Mouse (Mus musculus): ENCODE results near the gene R3hdml. TPM values are rescaled to one million over a fixed set of nuclear protein-coding genes. Genes with fewer than 3 reads are reported as not detected.

The R3hdml gene
- polyA plus RNA-seq, 1 experiment from 2014 or later, result not detected

- Histone ChIP-seq H3K4me3 (ENCODE audit: low read depth, low read length) (no peak overlapping the region), H3K27me3 (ENCODE audit: control insufficient read depth, insufficient read depth, low read length) (no peaks in the 10 kb centered on the region), H3K36me3 (ENCODE audit: control insufficient read depth, insufficient read depth, low read length) (peaks cover 12% of the 10 kb centered on the region; the same call in 1 of the 2 replicates), H3K27ac (ENCODE audit: low read length) (no peak overlapping the region), H3K4me2 (replicated peaks; ENCODE audit: low read depth, low read length) (no peak overlapping the region), H3K4me1 (ENCODE audit: control insufficient read depth, insufficient read depth, low read length) (no peaks in the 10 kb centered on the region), H3K9ac (replicated peaks; ENCODE audit: low read depth, low read length) (no peak overlapping the region), H3K9me3 (ENCODE audit: control insufficient read depth, low read depth, low read length) (no peaks in the 10 kb centered on the region)
- 51% methylated on average over 6 of the region's 6 CpGs for WGBS
- no peak for ATAC-seq (ENCODE audit: insufficient number of reproducible peaks, insufficient read depth, low FRiP score, low read depth)
These were observed 27.6 kb upstream of the R3hdml start for GRCm38 (mm10) chr2:163464562-163464961.

GRCm38 (mm10) chr2:163466771-163467170 lies 25.3 kb upstream of the R3hdml start:
- no peak overlapping the region for H3K9ac ChIP-seq (replicated peaks; ENCODE audit: low read depth, low read length)
- H3K4me1 ChIP-seq (ENCODE audit: control insufficient read depth, insufficient read depth, low read length), result no peaks in the 10 kb centered on the region
- no peak overlapping the region for H3K4me3 ChIP-seq (ENCODE audit: low read depth, low read length)
- 51% methylated on average over 8 of the region's 8 CpGs for WGBS
- H3K4me2 ChIP-seq (replicated peaks; ENCODE audit: low read depth, low read length), result no peak overlapping the region
- peaks cover 12% of the 10 kb centered on the region; the same call in 1 of the 2 replicates for H3K36me3 ChIP-seq (ENCODE audit: control insufficient read depth, insufficient read depth, low read length)
- no peaks in the 10 kb centered on the region for H3K27me3 ChIP-seq (ENCODE audit: control insufficient read depth, insufficient read depth, low read length)
- ATAC-seq (ENCODE audit: insufficient number of reproducible peaks, insufficient read depth, low FRiP score, low read depth), result peak; percentile 68
- no peak overlapping the region for H3K27ac ChIP-seq (ENCODE audit: low read length)
- no peaks in the 10 kb centered on the region for H3K9me3 ChIP-seq (ENCODE audit: control insufficient read depth, low read depth, low read length)

- H3K4me2 ChIP-seq (replicated peaks; ENCODE audit: low read depth, low read length), result no peak overlapping the region
- no peak overlapping the region for H3K4me3 ChIP-seq (ENCODE audit: low read depth, low read length)
- H3K27me3 ChIP-seq (ENCODE audit: control insufficient read depth, insufficient read depth, low read length), result no peaks in the 10 kb centered on the region
- no peaks in the 10 kb centered on the region for H3K4me1 ChIP-seq (ENCODE audit: control insufficient read depth, insufficient read depth, low read length)
- no peaks in the 10 kb centered on the region for H3K9me3 ChIP-seq (ENCODE audit: control insufficient read depth, low read depth, low read length)
- 91% methylated on average over 6 of the region's 6 CpGs for WGBS
- no peak for ATAC-seq (ENCODE audit: insufficient number of reproducible peaks, insufficient read depth, low FRiP score, low read depth)
- no peak overlapping the region for H3K27ac ChIP-seq (ENCODE audit: low read length)
- H3K9ac ChIP-seq (replicated peaks; ENCODE audit: low read depth, low read length), result no peak overlapping the region
- H3K36me3 ChIP-seq (ENCODE audit: control insufficient read depth, insufficient read depth, low read length), result peaks cover 12% of the 10 kb centered on the region; the same call in 1 of the 2 replicates
These were observed 24.5 kb upstream of the R3hdml start for GRCm38 (mm10) chr2:163467585-163467984.

- Histone ChIP-seq H3K4me2 (replicated peaks; ENCODE audit: low read depth, low read length) (no peak overlapping the region), H3K36me3 (ENCODE audit: control insufficient read depth, insufficient read depth, low read length) (peaks cover 12% of the 10 kb centered on the region; the same call in 1 of the 2 replicates), H3K9ac (replicated peaks; ENCODE audit: low read depth, low read length) (no peak overlapping the region), H3K9me3 (ENCODE audit: control insufficient read depth, low read depth, low read length) (no peaks in the 10 kb centered on the region), H3K4me3 (ENCODE audit: low read depth, low read length) (no peak overlapping the region), H3K4me1 (ENCODE audit: control insufficient read depth, insufficient read depth, low read length) (no peaks in the 10 kb centered on the region; the same call in 1 of the 2 replicates), H3K27me3 (ENCODE audit: control insufficient read depth, insufficient read depth, low read length) (no peaks in the 10 kb centered on the region), H3K27ac (ENCODE audit: low read length) (no peak overlapping the region)
- 91% methylated on average over 6 of the region's 6 CpGs for WGBS
- ATAC-seq (ENCODE audit: insufficient number of reproducible peaks, insufficient read depth, low FRiP score, low read depth), result no peak
These were observed 23.3 kb upstream of the R3hdml start for GRCm38 (mm10) chr2:163468866-163469265.

GRCm38 (mm10) chr2:163469711-163470110 lies 22.4 kb upstream of the R3hdml start:
- no peaks in the 10 kb centered on the region for H3K27me3 ChIP-seq (ENCODE audit: control insufficient read depth, insufficient read depth, low read length)
- no peak overlapping the region for H3K4me3 ChIP-seq (ENCODE audit: low read depth, low read length)
- H3K4me1 ChIP-seq (ENCODE audit: control insufficient read depth, insufficient read depth, low read length), result no peaks in the 10 kb centered on the region; the same call in 1 of the 2 replicates
- H3K4me2 ChIP-seq (replicated peaks; ENCODE audit: low read depth, low read length), result no peak overlapping the region
- WGBS, result 92% methylated on average over 15 of the region's 15 CpGs
- no peak for ATAC-seq (ENCODE audit: insufficient number of reproducible peaks, insufficient read depth, low FRiP score, low read depth)
- peaks cover 12% of the 10 kb centered on the region; the same call in 1 of the 2 replicates for H3K36me3 ChIP-seq (ENCODE audit: control insufficient read depth, insufficient read depth, low read length)
- no peaks in the 10 kb centered on the region for H3K9me3 ChIP-seq (ENCODE audit: control insufficient read depth, low read depth, low read length)
- H3K9ac ChIP-seq (replicated peaks; ENCODE audit: low read depth, low read length), result no peak overlapping the region
- no peak overlapping the region for H3K27ac ChIP-seq (ENCODE audit: low read length)

- ATAC-seq (ENCODE audit: insufficient number of reproducible peaks, insufficient read depth, low FRiP score, low read depth), result no peak
- H3K27ac ChIP-seq (ENCODE audit: low read length), result no peak overlapping the region
- peak overlapping the region; percentile 74 for H3K4me2 ChIP-seq (replicated peaks; ENCODE audit: low read depth, low read length)
- H3K27me3 ChIP-seq (ENCODE audit: control insufficient read depth, insufficient read depth, low read length), result no peaks in the 10 kb centered on the region
- WGBS, result 62% methylated on average over 3 of the region's 3 CpGs
- no peaks in the 10 kb centered on the region; the same call in 1 of the 2 replicates for H3K4me1 ChIP-seq (ENCODE audit: control insufficient read depth, insufficient read depth, low read length)
- H3K4me3 ChIP-seq (ENCODE audit: low read depth, low read length), result no peak overlapping the region
- H3K9ac ChIP-seq (replicated peaks; ENCODE audit: low read depth, low read length), result no peak overlapping the region
- no peaks in the 10 kb centered on the region for H3K9me3 ChIP-seq (ENCODE audit: control insufficient read depth, low read depth, low read length)
- peaks cover 12% of the 10 kb centered on the region; the same call in 1 of the 2 replicates for H3K36me3 ChIP-seq (ENCODE audit: control insufficient read depth, insufficient read depth, low read length)
These were observed 21.0 kb upstream of the R3hdml start for GRCm38 (mm10) chr2:163471136-163471535.

GRCm38 (mm10) chr2:163471710-163472465 lies 20.2 kb upstream of the R3hdml start:
- WGBS, result 4% methylated on average over 36 of the region's 36 CpGs
- ATAC-seq (ENCODE audit: insufficient number of reproducible peaks, insufficient read depth, low FRiP score, low read depth), result peak; percentile 43; the same call in 1 of the 2 replicates

GRCm38 (mm10) chr2:163472466-163472851 lies 19.7 kb upstream of the R3hdml start, which contains the start of gene Fitm2:
Fitm2 (minus strand) TSS chr2:163472629.
- Histone ChIP-seq H3K9ac (replicated peaks; ENCODE audit: low read depth, low read length) (peak within 1 kb of the TSS; percentile 72), H3K4me1 (ENCODE audit: control insufficient read depth, insufficient read depth, low read length) (no peaks in the 10 kb centered on the region; the same call in 1 of the 2 replicates), H3K9me3 (ENCODE audit: control insufficient read depth, low read depth, low read length) (no peaks in the 10 kb centered on the region), H3K27me3 (ENCODE audit: control insufficient read depth, insufficient read depth, low read length) (no peaks in the 10 kb centered on the region), H3K27ac (ENCODE audit: low read length) (0 out of 2 replicates have a peak within 1 kb of the TSS, but pooled peaks have one; percentile 48), H3K4me2 (replicated peaks; ENCODE audit: low read depth, low read length) (peak within 1 kb of the TSS; percentile 74), H3K36me3 (ENCODE audit: control insufficient read depth, insufficient read depth, low read length) (peaks cover 12% of the 10 kb centered on the region; the same call in 1 of the 2 replicates), H3K4me3 (ENCODE audit: low read depth, low read length) (peak within 1 kb of the TSS; percentile 87)
- ATAC-seq (ENCODE audit: insufficient number of reproducible peaks, insufficient read depth, low FRiP score, low read depth), result peak; percentile 93
- 1% methylated on average over 30 of the region's 30 CpGs for WGBS

More at GRCm38 (mm10) chr2:163471710-163472465, 20.2 kb upstream of the R3hdml start:
- Histone ChIP-seq H3K4me2 (replicated peaks; ENCODE audit: low read depth, low read length) (peak overlapping the region; percentile 74), H3K9ac (replicated peaks; ENCODE audit: low read depth, low read length) (peak overlapping the region; percentile 72), H3K4me3 (ENCODE audit: low read depth, low read length) (peak overlapping the region; percentile 87), H3K27me3 (ENCODE audit: control insufficient read depth, insufficient read depth, low read length) (no peaks in the 10 kb centered on the region), H3K4me1 (ENCODE audit: control insufficient read depth, insufficient read depth, low read length) (no peaks in the 10 kb centered on the region; the same call in 1 of the 2 replicates), H3K36me3 (ENCODE audit: control insufficient read depth, insufficient read depth, low read length) (peaks cover 12% of the 10 kb centered on the region; the same call in 1 of the 2 replicates), H3K27ac (ENCODE audit: low read length) (0 out of 2 replicates have a peak overlapping the region, but pooled peaks have one; percentile 48), H3K9me3 (ENCODE audit: control insufficient read depth, low read depth, low read length) (no peaks in the 10 kb centered on the region)
